Mouse (Mus musculus): ENCODE measurements around the gene Pmepa1.
A peak's percentile ranks its signal among the peaks of the same experiment; 100 is the strongest.

The Pmepa1 gene

GRCm38 (mm10) chr2:173224832-173225231, 51.5 kb downstream of the Pmepa1 start:
- DNase-seq = no peak

DNA sequence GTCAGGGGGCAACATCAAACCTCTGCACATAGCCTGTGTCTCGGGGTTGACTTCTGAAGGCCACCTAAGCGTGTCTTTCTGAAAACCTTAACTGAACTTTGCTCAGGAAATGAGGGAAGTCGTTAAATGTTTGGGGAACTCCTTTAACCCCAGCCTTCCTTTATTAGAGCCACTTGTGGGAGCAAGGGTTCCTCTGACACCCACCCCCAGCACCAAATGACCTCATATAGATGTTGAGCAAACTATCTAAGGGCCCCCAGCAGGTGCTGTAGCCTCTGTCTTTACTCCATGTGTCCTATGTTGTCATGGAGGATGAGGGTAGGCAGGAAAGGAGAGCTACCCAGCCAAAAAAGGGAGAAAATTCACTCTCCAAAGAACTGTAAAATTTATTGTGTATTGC, 52.2 kb downstream of the Pmepa1 start:
- no peak for DNase-seq

DNA sequence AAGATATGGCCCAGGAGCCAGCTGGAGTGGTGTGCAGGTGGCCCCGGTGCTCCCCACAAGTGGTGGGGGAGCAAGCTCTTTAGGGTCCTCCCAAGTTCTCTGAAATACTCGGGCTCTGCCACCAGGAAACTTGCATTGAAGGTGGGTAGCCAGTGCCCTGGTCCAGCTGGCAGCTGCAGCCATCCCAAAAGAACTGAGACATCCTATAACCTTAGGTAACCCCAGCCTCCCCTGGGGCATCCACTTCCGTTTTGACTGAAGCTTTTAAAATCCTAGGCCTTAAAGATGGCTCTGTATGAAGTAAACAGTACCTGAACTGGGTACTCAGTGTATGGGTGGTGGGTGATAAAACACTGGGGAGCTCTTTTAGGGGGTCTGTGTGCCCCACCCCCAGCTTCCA, 52.8 kb downstream of the Pmepa1 start:
- DNase-seq = no peak

- peak in 1 of 2 experiments; percentile 5 for DNase-seq
These were observed 55.6 kb downstream of the Pmepa1 start for GRCm38 (mm10) chr2:173220754-173221153.

GRCm38 (mm10) chr2:173219256-173219954, 56.9 kb downstream of the Pmepa1 start:
- peak; percentile 51 to 54 for DNase-seq

DNA sequence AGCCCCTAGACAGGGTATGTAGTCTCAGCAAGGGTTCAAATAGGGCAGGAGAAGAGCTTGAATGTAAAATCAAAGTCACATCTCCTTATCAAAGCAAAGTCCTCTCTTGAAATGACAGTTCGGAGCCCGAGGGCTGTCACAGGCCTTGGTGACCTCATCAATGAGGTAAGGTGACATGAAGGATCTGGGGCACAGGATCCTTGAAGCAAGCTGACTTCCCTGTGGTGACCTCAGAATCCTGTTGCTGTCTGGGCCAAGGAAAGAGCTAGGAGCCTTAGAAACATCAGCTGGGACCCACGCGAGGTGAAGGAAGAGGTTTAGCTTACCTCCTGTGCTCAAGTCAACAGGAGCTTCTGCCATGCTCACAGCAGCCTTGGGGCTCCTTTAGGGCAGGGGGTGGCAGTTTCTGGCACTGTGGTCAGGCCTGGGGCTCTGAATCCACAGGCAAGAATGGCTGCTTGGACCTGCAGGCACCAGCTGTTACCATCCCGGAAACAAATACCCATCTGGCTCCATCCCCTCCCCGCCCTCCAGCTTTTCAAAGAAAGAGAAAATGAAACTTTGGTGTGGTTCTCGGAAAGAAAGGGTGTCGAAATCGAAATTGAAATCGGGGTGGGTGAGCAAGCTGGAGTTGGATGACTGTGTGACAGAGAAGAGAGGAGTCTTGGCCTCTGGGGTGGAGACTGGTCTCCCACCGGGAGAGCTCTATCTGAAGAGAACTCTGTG, 57.8 kb downstream of the Pmepa1 start, which contains the start of gene Zbp1:
Gene Zbp1, minus strand, starts transcription at position 508 of the 726 bp plus-strand sequence.
- DNase-seq = peak; percentile 61 to 62

DNA sequence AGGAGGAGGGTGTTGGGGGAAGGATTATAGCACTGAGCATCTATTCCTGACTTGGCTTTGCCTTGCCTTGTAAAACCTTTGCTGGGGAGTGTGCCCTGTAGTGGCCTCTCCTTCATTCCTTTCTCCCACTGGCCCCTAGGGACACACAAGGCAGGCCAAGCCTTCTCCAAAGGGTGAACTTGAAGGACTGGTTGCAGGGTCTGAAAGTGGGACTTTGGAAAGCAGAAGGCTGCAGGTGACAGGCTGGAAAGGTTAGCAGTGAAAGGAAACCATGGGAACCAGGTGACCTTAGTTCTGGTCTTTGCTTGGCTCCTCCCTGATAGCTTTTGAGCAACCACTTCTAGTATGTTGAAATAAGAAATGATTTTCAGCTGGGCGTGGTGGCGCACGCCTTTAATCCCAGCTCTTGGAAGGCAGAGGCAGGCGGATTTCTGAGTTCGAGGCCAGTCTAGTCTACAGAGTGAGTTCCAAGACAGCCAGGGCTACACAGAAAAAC, 58.5 kb downstream of the Pmepa1 start:
- DNase-seq = peak; percentile 1 to 5

DNA sequence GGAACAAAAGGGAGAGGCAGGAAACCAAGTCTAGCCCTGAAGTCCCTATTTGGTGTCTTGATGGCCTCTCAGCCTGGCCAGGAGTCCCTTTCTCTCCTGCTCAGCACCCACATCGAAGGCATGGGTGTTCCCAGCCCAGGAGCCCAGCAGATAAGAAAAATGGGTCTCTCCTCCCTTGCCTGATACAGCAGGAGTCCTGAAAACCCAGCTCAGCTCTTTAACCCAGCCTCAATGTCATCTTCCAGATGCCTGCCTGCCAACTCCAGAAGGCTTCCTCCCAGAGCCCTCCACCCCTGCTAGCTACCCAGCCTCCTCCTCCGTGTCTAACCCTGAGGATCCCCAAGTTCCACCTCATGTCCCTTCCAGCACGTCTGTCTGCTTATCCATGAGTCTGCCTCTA, 59.1 kb downstream of the Pmepa1 start:
- peak; percentile 2 to 8 for DNase-seq

DNA sequence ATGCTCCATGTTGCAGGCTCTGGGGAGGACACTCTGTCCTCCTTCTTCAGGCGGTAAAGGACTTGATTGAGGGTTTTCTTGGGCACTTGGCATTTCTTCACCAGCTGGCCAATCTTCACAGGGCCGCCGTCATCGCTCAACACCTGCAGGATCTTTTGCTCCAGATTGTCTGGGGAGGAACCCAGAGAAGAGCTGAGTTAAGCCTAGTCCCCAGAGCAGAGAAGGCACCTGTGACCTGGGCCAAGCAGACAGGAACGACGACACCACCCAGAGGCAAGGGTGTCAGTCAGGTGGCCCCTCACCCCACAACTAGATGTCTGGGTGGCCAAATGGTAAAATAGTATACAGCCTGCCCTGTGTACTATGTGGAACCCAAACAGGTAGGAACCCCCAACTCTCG, 59.5 kb downstream of the Pmepa1 start:
- peak; percentile 25 to 30 for DNase-seq

- peak; percentile 0 to 1 for DNase-seq
These were observed 64.1 kb downstream of the Pmepa1 start for GRCm38 (mm10) chr2:173212227-173212626.

GRCm38 (mm10) chr2:173209091-173209815, 67.1 kb downstream of the Pmepa1 start:
- DNase-seq = peak in 1 of 2 experiments; percentile 0

- DNase-seq = no peak
These were observed 69.3 kb downstream of the Pmepa1 start for GRCm38 (mm10) chr2:173207051-173207450.

DNA sequence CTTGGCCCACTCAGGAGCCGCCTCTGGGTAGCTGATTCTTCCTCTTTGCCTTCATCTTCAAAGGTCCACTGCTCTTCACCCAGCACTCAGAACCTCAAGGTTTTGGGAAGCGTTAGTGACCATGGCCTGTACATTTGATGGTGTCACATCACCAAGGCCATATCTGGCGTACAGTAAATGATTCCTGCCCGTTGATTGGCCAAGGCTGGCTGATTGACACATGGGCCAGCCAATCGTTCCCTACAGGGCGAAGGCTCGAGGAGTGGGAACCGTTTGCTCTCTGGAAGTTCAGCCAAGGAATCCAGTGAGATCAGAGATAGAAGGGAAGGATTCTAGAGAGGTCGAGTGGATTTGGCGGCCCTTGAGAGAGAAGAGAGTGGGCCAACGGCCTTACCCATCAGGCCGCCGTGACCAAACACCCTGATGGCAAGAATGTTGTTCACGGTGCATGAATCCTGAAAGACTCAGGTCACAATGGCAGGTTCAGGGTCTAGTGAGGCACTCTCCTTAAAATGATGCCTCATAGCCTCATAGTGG, 70.7 kb downstream of the Pmepa1 start:
- DNase-seq = peak in 1 of 2 experiments; percentile 1

DNA sequence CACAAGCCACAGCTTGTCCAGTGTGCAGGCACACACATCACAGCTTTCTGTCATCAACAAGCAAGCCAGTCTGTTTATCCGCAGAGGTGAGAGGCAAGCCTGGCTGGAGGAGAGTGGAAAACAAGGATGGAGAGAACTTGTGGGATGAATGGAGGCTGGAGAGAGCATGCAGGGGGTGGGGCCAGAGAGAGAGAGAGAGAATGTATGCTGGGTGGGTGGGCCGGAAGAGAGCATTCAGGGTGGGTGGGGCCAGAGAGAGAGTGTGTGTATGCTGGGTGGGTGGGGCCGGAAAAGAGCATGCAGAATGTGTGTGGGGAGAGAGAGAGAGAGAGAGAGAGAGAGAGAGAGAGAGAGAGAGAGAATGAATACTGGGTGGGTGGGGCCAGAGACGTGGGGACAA, 71.7 kb downstream of the Pmepa1 start:
- DNase-seq = peak in 1 of 2 experiments; percentile 0

GRCm38 (mm10) chr2:173203726-173204125, 72.6 kb downstream of the Pmepa1 start:
- peak; percentile 0 to 1 for DNase-seq

- peak in 1 of 2 experiments; percentile 0 for DNase-seq
These were observed 73.2 kb downstream of the Pmepa1 start for GRCm38 (mm10) chr2:173202924-173203689.

GRCm38 (mm10) chr2:173194796-173195195, 81.5 kb downstream of the Pmepa1 start:
- DNase-seq = peak in 1 of 2 experiments; percentile 0

- DNase-seq = no peak
These were observed 89.0 kb downstream of the Pmepa1 start for GRCm38 (mm10) chr2:173187182-173187855.

- peak; percentile 73 to 81 for DNase-seq
These were observed 90.0 kb downstream of the Pmepa1 start for GRCm38 (mm10) chr2:173186047-173186943.

DNA sequence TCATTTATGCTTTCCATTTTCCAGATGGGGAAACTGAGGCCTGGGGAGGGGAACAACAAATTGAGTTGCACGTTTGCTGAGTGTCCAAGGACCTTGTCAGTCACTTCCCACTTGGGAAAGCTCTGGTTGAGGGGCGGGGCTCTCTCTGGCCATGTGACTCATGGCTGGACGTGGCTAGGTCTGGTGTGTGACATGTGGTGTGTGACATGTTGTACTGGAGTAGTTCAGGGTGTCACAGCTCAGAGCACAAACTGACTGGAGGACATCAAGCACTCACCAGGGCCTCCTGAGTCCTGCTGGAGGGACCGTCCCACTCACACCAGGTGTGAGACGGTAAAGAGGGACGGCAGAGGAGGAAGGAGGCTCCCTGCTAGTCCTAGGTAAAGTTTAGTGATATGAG, 91.1 kb downstream of the Pmepa1 start:
- DNase-seq = no peak
